Mouse (Mus musculus): ENCODE results near the gene Eif4a3. TPM values are rescaled to one million over a fixed set of nuclear protein-coding genes. Genes with fewer than 3 reads are reported as not detected.

The Eif4a3 gene
- polyA plus RNA-seq, 1 experiment from 2014 or later: 207 TPM

DNA sequence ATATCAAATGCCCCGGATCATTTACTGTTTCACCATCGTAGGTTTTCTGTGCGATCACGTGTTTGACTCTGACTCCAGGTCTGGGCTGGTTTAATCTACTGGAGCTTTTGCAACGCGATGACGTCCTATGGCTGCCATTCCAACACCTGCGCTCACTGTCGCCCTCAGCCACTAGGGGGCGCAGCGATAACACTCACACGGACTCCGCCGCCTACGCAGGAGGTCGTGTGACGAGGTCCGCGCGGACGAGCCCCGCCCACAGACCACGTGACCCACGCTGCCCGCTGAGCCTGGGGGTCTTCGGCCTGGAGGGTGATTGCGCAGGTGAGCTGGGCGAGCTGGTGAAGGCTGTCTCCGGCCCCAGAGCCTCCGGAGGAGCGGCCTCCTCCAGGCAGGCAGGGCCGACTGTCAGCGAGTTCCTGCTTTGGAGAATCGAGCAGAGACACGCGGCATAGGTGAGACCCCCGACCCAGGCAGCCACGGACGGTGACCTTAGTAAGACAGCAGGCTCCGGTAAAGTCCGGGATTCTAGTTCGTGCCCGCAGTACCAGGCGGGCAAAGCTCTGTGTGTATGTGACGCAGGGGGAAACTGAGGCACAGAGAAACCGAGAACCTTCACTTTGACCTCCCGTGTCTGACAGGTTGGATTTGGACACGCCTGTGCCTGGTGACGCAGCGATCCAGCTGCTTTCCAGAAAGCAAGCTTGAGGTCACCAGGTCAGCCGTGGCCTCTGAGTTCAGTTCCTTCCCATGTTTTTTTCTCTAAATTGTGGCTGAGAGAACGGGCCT lies 31.9 kb downstream of the Eif4a3 start, which contains the start of gene Gaa:
Gaa (plus strand) TSS at position 120 of the 789 bp plus-strand sequence.
- Histone ChIP-seq H3K9me3 (ENCODE audit: low read length) (no peaks in the 10 kb centered on the region), H3K4me1 (ENCODE audit: insufficient read depth, low read depth, low read length) (peaks cover 5% of the 10 kb centered on the region; the same call in 1 of the 2 replicates), H3K9ac (replicated peaks; ENCODE audit: low read depth) (peak within 1 kb of the TSS; percentile 58), H3K27ac (ENCODE audit: low read length) (peak within 1 kb of the TSS; percentile 60), H3K4me3 (ENCODE audit: low read depth, low read length) (peak within 1 kb of the TSS; percentile 58), H3K4me2 (replicated peaks; ENCODE audit: low read depth, low read length) (peak within 1 kb of the TSS; percentile 92), H3K36me3 (ENCODE audit: insufficient read depth, low read length) (no peaks in the 10 kb centered on the region), H3K27me3 (replicated peaks; ENCODE audit: insufficient read depth, low read length) (no peaks in the 10 kb centered on the region)
- WGBS: 4% methylated on average over 52 of the region's 52 CpGs
- TF ChIP-seq CTCF (IDR thresholded peaks at IDR 0.05) (peak; percentile 100), EP300 (IDR thresholded peaks at IDR 0.05) (no peak)
- ATAC-seq (peak; percentile 91), DNase-seq (ENCODE audit: low spot score) (peak; percentile 96)

DNA sequence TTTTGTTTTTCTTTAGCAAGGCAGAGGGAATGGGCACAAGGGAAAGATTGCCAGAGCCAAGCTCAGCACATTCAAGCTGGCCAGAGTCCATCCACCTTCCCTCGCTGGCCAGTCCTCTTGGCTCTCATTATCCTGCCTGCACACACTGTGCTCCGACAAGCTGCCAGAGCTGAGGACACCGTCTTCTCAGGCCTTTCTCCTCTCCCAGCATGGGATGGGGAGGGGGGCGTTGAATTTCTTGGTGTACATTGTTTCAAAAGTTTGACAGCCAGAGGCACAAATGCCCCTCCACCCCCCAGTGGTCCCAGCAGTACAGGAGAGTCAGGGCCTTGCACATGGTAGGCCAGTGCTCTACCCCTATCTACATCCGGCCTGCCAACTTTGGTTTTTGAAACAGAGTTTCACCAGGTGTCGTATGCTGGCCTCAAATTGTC lies 32.6 kb downstream of the Eif4a3 start:
- no peaks in the 10 kb centered on the region for H3K27me3 ChIP-seq (replicated peaks; ENCODE audit: insufficient read depth, low read length)
- H3K4me2 ChIP-seq (replicated peaks; ENCODE audit: low read depth, low read length): peak overlapping the region; percentile 92; the same call in 1 of the 2 replicates
- no peaks in the 10 kb centered on the region for H3K36me3 ChIP-seq (ENCODE audit: insufficient read depth, low read length)
- H3K27ac ChIP-seq (ENCODE audit: low read length): 0 out of 2 replicates have a peak overlapping the region, but pooled peaks have one; percentile 47
- no peak overlapping the region for H3K9ac ChIP-seq (replicated peaks; ENCODE audit: low read depth)
- no peaks in the 10 kb centered on the region for H3K9me3 ChIP-seq (ENCODE audit: low read length)
- H3K4me3 ChIP-seq (ENCODE audit: low read depth, low read length): no peak overlapping the region
- no peak for DNase-seq (ENCODE audit: low spot score)
- ATAC-seq: no peak; the same call in 1 of the 2 replicates
- WGBS: 32% methylated on average over 6 of the region's 6 CpGs
- peaks cover 5% of the 10 kb centered on the region; the same call in 1 of the 2 replicates for H3K4me1 ChIP-seq (ENCODE audit: insufficient read depth, low read depth, low read length)
- TF ChIP-seq CTCF (IDR thresholded peaks at IDR 0.05): no peak
- TF ChIP-seq EP300 (IDR thresholded peaks at IDR 0.05): no peak

GRCm38 (mm10) chr11:119265811-119266210 lies 34.1 kb downstream of the Eif4a3 start:
- ATAC-seq (no peak), DNase-seq (ENCODE audit: low spot score) (no peak)
- Histone ChIP-seq H3K27me3 (replicated peaks; ENCODE audit: insufficient read depth, low read length) (no peaks in the 10 kb centered on the region), H3K4me2 (replicated peaks; ENCODE audit: low read depth, low read length) (no peak overlapping the region), H3K4me1 (ENCODE audit: insufficient read depth, low read depth, low read length) (peaks cover 5% of the 10 kb centered on the region; the same call in 1 of the 2 replicates), H3K9ac (replicated peaks; ENCODE audit: low read depth) (no peak overlapping the region), H3K36me3 (ENCODE audit: insufficient read depth, low read length) (no peaks in the 10 kb centered on the region), H3K27ac (ENCODE audit: low read length) (no peak overlapping the region), H3K9me3 (ENCODE audit: low read length) (no peaks in the 10 kb centered on the region), H3K4me3 (ENCODE audit: low read depth, low read length) (no peak overlapping the region)
- TF ChIP-seq EP300 (IDR thresholded peaks at IDR 0.05) (no peak), CTCF (IDR thresholded peaks at IDR 0.05) (no peak)
- 60% methylated on average over 7 of the region's 7 CpGs for WGBS

DNA sequence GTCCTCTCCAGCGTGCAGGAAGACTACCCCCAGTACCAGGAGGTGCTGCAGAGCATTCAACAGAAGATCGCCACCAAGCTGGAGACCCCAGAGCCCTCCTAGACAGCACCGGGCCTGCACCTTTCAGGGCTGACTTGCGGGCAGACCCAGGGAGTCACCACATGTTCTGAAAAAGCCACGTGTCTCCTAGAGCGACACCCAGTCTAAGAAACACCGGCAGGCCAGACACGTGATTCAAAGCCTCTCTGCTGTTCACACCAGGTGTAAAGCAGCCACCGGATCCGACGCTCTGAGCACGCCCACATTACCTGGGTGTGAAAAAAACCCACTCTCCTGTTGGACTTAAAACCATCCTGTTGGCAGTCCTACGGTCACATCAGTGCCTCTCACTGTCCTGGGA lies 35.5 kb downstream of the Eif4a3 start:
- no peaks in the 10 kb centered on the region for H3K27me3 ChIP-seq (replicated peaks; ENCODE audit: insufficient read depth, low read length)
- peaks cover 5% of the 10 kb centered on the region; the same call in 1 of the 2 replicates for H3K4me1 ChIP-seq (ENCODE audit: insufficient read depth, low read depth, low read length)
- 86% methylated on average over 13 of the region's 13 CpGs for WGBS
- H3K9ac ChIP-seq (replicated peaks; ENCODE audit: low read depth): no peak overlapping the region
- ATAC-seq (no peak), DNase-seq (ENCODE audit: low spot score) (no peak)
- H3K4me2 ChIP-seq (replicated peaks; ENCODE audit: low read depth, low read length): no peak overlapping the region
- H3K27ac ChIP-seq (ENCODE audit: low read length): no peak overlapping the region
- TF ChIP-seq CTCF (IDR thresholded peaks at IDR 0.05) (no peak), EP300 (IDR thresholded peaks at IDR 0.05) (no peak)
- H3K9me3 ChIP-seq (ENCODE audit: low read length): no peaks in the 10 kb centered on the region
- H3K4me3 ChIP-seq (ENCODE audit: low read depth, low read length): no peak overlapping the region
- no peaks in the 10 kb centered on the region for H3K36me3 ChIP-seq (ENCODE audit: insufficient read depth, low read length)

DNA sequence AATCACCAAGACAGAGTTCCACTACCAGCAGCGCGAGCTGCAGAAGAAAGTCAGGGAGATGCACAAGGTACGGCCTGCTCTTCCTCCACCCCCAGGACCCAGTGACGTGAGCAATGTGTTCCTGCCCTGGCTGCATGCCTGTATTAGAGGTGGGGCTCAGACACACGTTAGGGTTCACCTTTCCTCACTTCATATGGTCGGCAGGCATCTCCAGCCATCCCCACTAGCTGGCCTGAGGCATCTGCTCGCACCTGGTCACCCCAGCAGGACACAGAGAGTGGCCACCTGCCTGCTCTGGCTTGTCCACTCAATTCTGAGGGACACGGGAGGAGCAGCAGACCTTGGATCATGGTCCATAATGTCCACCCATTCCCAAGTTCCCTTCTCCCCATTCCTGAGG lies 39.9 kb downstream of the Eif4a3 start:
- no peak overlapping the region for H3K9ac ChIP-seq (replicated peaks; ENCODE audit: low read depth)
- H3K4me1 ChIP-seq (ENCODE audit: insufficient read depth, low read depth, low read length): no peaks in the 10 kb centered on the region
- H3K9me3 ChIP-seq (ENCODE audit: low read length): no peaks in the 10 kb centered on the region
- no peak overlapping the region for H3K27ac ChIP-seq (ENCODE audit: low read length)
- H3K4me3 ChIP-seq (ENCODE audit: low read depth, low read length): no peak overlapping the region
- H3K4me2 ChIP-seq (replicated peaks; ENCODE audit: low read depth, low read length): no peak overlapping the region
- no peaks in the 10 kb centered on the region for H3K27me3 ChIP-seq (replicated peaks; ENCODE audit: insufficient read depth, low read length)
- ATAC-seq (no peak), DNase-seq (ENCODE audit: low spot score) (no peak)
- 84% methylated on average over 8 of the region's 8 CpGs for WGBS
- H3K36me3 ChIP-seq (ENCODE audit: insufficient read depth, low read length): no peaks in the 10 kb centered on the region
- TF ChIP-seq CTCF (IDR thresholded peaks at IDR 0.05): no peak
- no peak for TF ChIP-seq EP300 (IDR thresholded peaks at IDR 0.05)

DNA sequence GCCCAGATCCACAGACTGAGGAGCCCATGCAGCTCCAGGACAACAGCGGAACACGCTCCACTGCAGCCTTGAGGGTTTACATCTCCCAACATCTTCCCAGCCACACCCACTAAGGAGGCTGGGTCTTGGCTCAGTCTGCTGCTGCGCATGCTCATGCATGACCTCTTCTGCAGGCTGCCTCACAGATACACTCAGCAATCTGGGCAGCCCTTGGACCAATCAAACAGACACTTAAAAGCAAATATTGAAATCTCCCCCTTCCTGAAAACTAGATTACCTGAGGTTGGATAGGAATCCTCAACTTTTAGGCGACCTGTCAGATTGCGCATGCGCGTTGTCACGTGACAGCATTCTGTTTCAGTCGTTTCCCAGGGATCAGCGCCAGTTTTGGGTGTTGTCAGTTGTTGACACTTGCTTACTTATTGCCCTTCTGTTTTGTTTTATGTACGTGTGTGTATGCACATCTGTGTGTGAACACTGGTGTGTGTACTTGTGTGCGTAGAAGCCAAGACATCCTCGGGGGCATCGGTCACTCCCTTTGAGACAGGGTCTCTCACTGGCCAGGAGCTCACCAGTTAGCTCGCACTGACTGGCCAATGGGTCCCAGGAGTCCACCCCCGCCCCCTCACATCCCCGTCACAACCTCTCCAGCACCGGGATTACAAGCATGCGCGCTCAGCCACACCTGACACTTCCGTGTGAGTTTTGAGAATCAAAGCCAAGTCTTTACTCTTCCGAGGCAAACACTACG lies 41.1 kb downstream of the Eif4a3 start:
- Histone ChIP-seq H3K4me3 (ENCODE audit: low read depth, low read length) (no peak overlapping the region), H3K4me1 (ENCODE audit: insufficient read depth, low read depth, low read length) (no peaks in the 10 kb centered on the region), H3K9me3 (ENCODE audit: low read length) (no peaks in the 10 kb centered on the region), H3K27me3 (replicated peaks; ENCODE audit: insufficient read depth, low read length) (no peaks in the 10 kb centered on the region), H3K4me2 (replicated peaks; ENCODE audit: low read depth, low read length) (peak overlapping the region; percentile 23), H3K36me3 (ENCODE audit: insufficient read depth, low read length) (no peaks in the 10 kb centered on the region), H3K27ac (ENCODE audit: low read length) (no peak overlapping the region), H3K9ac (replicated peaks; ENCODE audit: low read depth) (no peak overlapping the region)
- ATAC-seq (peak; percentile 82), DNase-seq (ENCODE audit: low spot score) (peak; percentile 84)
- TF ChIP-seq EP300 (IDR thresholded peaks at IDR 0.05): no peak
- TF ChIP-seq CTCF (IDR thresholded peaks at IDR 0.05): no peak
- 57% methylated on average over 23 of the region's 23 CpGs for WGBS

All from lung, postnatal 0 days (tissue).